Mouse (Mus musculus): ENCODE measurements at regions not wholly inside any gene's neighbourhood (a gene's known extent, or its start where the extent isn't known, plus 50 kb on each side); places are given as distances from the start of the nearest gene placed in this dataset.

- DNase-seq = no peak
Measured at GRCm38 (mm10) chr6:51301831-51302230, 130.6 kb upstream of the Nfe2l3 start.

- DNase-seq = no peak
Measured at GRCm38 (mm10) chr6:51302240-51302639, 130.2 kb upstream of the Nfe2l3 start.

GRCm38 (mm10) chr6:51318341-51318740, 114.1 kb upstream of the Nfe2l3 start:
- no peak for DNase-seq

GRCm38 (mm10) chr6:51320019-51320418, 112.5 kb upstream of the Nfe2l3 start:
- no peak for DNase-seq

DNA sequence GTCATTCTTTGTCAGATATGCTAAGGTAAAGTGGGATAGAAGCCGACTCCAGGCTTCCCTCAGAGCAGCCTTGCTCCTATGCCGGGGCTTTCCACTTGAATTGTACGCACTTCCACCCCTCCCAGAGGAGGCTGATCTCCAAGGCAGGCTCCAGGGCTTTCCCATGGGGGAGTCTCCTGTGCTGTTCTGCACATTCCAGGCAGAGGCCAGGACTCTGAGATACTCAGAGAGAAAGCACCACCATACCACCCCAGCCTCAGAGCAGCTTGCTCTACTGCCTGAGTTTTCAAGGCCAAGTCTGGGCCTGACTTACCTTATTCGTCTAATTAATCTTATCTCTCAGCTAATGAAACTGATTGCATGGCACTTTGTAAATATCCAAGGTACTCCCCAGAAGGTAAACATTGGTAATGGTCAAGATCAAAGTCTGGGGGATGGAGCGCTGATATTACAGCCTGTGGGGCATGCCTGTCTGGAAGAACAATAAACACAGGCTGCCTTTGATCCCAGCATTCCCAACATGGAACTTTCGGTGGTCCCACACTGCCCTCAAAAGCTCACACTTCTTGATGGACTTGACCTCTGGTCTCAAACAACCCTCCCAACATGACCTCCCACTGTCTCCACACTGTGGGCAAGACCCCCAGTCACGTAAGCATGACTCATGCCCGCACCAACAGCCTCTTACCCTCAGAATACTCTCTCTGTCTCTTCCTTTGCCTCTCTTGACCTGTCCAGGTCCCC, 111.6 kb upstream of the Nfe2l3 start:
- DNase-seq = no peak

GRCm38 (mm10) chr6:51326103-51326829, 106.2 kb upstream of the Nfe2l3 start:
- DNase-seq = no peak

GRCm38 (mm10) chr6:51329070-51329995, 103.1 kb upstream of the Nfe2l3 start:
- no peak for DNase-seq

- no peak for DNase-seq
Measured at GRCm38 (mm10) chr6:51330069-51330706, 102.3 kb upstream of the Nfe2l3 start.

DNA sequence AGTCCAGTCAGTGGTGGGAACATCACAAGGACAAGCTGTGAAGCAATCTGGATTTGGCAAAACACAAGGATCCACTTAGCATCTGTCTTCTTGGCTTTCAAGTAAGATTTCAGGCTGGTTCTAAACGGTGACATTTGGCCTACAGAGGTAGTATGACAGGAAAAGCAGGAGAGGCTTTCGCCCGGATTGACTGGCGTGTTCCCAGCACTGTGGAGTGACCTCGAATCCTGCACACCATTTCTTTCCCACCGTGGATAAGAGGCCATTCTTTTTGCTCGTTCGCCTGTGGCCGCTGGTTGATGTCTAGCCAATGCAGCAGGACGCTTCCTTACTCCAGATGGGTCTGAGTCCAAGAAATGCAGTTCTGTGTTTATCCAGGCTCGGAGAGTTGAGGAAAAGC, 99.6 kb upstream of the Nfe2l3 start:
- DNase-seq = no peak

DNA sequence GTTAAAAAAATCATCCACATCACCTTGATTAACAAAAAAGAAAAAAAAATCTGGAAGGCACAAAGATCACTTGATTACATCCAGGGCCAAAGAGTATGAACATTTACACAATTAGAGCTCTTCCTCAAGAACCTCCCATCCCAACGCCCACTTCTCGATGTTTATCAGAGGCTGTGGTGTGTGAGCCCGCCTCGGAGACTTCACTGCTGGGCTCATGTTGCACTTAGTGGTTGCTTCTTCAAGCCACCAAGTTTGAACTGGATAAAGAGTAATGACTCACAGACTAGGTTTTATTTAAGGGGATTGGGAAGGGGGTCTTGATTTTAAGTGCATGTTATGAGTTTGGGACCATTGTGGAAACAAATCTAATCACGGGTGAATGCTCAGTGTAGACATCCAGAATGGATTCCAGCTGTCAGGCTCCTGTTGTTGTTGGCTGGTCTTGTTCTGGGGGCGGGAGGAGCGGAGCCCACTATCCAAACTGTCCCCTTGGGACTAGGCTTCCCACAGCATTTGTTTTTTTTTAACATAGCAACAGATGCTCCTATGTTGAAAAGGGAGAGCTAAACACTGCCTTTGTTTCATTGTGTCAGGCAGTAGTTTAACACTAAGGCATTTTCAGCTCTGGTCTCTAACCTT, 98.6 kb upstream of the Nfe2l3 start:
- DNase-seq = no peak

GRCm38 (mm10) chr6:51335314-51335713, 97.2 kb upstream of the Nfe2l3 start:
- DNase-seq = no peak

DNA sequence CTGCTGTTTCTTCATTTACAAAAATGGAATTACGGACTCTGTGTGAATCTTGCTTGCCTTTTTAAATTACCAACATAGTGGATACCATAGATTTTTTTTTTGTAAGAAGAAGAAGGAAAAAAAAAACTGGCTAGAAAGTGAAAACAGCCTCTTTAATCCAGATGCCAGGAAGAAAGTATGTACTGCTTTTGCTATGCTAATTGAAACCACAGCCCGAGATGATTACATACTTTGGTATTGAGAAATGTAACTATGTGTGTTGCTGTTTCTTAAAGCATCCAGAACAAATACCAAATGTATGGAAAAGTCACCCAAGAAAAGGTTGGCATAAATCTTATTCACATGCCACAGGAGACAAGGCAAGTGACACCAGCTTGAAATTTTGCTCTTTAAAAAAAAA, 93.2 kb upstream of the Nfe2l3 start:
- no peak for DNase-seq

DNA sequence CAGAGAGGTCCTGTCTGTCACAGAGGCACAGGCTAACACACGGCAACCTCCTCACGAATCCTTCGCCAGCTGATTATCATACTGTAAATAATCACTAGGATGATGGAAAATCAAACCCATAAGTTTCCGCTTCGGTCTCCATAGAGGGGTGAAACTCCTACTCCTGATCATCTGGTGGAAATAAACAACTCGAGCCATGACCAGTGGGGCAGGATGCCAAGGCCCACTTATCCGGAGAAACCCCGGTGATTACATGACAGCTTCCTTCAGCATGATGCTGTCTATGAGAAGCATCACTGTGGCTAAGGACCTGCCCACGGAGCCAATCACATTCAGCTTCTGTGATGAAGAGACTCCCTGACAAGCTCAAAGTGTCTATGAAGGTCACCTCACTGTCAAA, 84.7 kb upstream of the Nfe2l3 start:
- no peak for DNase-seq

GRCm38 (mm10) chr6:51349771-51350170, 82.7 kb upstream of the Nfe2l3 start:
- DNase-seq = no peak

GRCm38 (mm10) chr6:51355041-51355440, 77.4 kb upstream of the Nfe2l3 start:
- DNase-seq = no peak

- DNase-seq = no peak
Measured at GRCm38 (mm10) chr6:51361611-51362180, 70.8 kb upstream of the Nfe2l3 start.

DNA sequence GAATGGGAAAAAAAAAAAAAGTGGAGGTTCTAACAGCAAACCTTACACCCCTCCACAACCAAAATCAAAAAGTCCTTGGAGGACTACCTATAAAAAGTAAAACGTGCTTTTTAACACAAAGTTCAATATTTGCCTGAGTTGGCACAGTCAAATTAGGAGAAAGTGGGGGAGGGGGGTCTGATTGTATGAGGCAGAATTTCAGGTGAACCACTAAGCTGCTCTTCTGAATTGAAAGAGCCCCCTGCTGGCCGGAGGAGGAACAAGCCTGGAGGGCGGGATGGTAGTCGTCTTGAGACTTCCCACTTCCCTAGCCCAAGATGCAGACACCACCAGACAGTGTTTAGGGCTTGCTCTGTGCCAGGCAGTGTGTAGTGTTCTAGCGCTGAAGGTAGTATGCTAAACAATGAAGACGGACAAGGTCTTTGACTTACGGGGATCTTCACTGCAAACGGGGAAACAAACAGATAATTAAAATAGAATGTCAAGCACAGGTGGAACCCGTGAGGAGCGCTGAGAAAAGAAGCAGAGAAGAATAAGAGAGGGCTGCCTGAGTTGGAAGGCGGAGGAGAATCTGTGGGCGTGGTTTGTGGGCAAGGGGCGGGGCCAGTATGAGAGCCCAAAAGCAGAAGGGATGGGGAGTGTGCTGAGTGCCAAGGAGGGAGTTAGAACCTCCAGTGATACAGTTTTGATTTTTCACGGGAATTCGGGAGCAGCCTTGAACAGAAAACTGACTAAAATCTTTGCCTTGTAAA, 69.8 kb upstream of the Nfe2l3 start:
- peak; percentile 85 for DNase-seq

DNA sequence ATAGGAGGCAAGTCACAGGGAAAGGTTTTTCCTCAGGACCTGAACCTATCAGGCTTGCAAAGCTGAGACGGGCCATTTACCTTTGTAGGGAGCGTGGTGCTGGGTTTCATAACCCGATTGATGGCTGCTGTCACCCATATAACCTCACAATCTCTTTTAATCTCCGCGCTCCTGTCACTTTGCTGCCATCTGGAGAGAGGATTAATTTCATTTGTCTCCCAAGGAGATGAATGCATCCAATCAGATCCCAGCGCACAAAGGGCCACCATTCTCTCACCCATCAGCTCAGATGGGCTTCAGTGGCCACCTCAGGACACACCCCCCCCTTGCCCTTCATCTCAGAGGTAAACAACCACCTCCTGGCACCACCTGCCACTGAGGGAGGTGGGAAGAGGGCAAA, 67.7 kb upstream of the Nfe2l3 start:
- DNase-seq = no peak

GRCm38 (mm10) chr6:51369771-51370170, 62.7 kb upstream of the Nfe2l3 start:
- DNase-seq = no peak

- no peak for DNase-seq
Measured at GRCm38 (mm10) chr6:51372357-51372756, 60.1 kb upstream of the Nfe2l3 start.

DNA sequence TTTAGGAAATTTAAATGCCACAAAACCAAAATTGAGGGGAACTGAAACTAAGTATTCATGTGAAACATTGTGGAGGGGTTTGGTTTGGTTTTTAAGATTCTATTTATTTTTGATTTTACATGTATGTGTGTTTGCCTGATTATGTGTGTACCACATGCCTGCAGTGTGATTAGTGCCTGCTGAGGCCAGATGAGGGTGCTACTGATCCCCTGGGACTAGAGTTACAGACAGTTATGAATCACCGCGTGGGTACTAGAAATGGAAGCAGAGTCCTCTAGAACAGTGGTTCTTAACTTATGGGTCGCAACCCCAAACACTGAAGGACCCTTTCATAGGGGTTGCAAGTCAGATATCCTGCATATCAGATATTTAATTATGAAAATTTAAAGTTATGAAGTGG, 54.0 kb upstream of the Nfe2l3 start:
- DNase-seq = no peak
